Mouse (Mus musculus) macrophage (primary cell): ENCODE results near the gene Olfr140. TPM values are rescaled to one million over a fixed set of nuclear protein-coding genes. Genes with fewer than 3 reads are reported as not detected.

Source experiments
- H3K27ac ChIP-seq: fragments of 350-480 bp; formaldehyde crosslinking; 2 replicates; pipeline ENCODE4 v1.9.0; 2021
- H3K36me3 ChIP-seq: fragments of 350-480 bp; formaldehyde crosslinking; 2 replicates; pipeline ENCODE4 v1.9.0; 2021; ENCODE audit errors: inconsistent target
- H3K4me3 ChIP-seq: fragments of 350-480 bp; formaldehyde crosslinking; 2 replicates; pipeline ENCODE4 v1.9.0; 2021; ENCODE audit errors: inconsistent target
- H3K79me2 ChIP-seq: fragments of 350-480 bp; formaldehyde crosslinking; 2 replicates; pipeline ENCODE4 v1.9.0; 2021; ENCODE audit errors: inconsistent target
- WGBS: methylation state at CpG from one replicate; pipeline ENCODE4 v1.1.7; 2026; ENCODE audit warnings: inconsistent platforms; ENCODE audit not compliant: missing documents; 5-methylcytosine and 5-hydroxymethylcytosine counted together
- polyA plus RNA-seq: library from polyadenylated mRNA; stranded (reverse); fragments of 250-400 nt; gene quantifications from 3 replicates; pipeline ENCODE4 v1.2.4, GENCODE M21; 2018; ENCODE audit warnings: inconsistent platforms
- total RNA-seq, 78 experiments: library from RNA; depleted of rRNA; stranded (reverse); fragments of 250-400 nt; gene quantifications; 1 replicate in 9 of 78; 2 replicates in 24 of 78; 3 replicates in 43 of 78; 4 replicates in 2 of 78; pipeline ENCODE4 v1.2.4; 2018; ENCODE audit warnings: inconsistent platforms in 56 of 78

Gene Olfr140
- total RNA-seq (2018; cell fraction: chromatin; rRNA removed) = not detected
- not detected for total RNA-seq (2018; cell fraction: cytosol; rRNA removed)
- total RNA-seq (2018; cell fraction: nucleus; rRNA removed) = not detected
- polyA plus RNA-seq = not detected in 3 replicates

DNA sequence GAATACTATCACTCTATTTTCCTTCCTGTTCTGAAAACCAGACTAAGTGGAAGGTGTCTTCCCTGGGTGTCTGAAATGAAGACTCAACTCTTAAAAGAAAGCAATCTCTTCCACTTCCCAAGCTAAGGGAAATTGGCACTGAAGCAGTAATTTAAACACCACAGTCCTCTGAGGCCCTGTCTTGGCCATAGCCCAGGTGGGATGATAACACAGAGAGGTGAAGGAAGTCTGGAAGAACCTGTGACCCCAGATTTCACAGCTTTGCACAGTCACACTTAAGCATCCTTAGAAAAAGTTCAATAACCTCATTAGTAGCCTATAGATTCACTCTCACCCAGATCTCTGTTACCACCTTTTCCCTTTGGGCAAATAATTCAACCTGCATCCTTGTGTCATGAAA lies at the start of gene Olfr140:
Gene Olfr140 (minus strand): TSS at position 101 of the 400 bp plus-strand sequence.
- Histone ChIP-seq H3K4me3 (no peak within 1 kb of the TSS), H3K79me2 (no peaks in the 10 kb centered on the region), H3K27ac (no peak within 1 kb of the TSS), H3K36me3 (no peaks in the 10 kb centered on the region)

DNA sequence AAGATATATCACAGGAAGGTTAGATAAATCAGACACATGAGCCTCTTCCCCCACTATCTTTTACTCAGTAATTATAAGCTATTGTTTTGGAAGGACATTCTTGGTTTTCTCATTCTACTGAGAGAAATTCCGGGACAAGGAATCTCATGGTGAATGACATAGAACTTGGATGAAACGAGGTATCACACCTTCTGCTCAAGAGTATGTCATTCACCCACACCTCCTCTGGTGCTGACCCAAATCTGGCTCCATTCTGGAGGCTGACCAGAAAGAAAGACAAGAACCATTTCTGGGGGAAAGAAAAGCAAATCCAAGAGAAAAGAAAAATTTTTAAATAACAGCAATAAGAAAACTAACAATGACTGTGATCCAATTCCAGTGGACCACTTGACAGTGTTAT lies 6.7 kb upstream of the Olfr140 start:
- H3K4me3 ChIP-seq = no peak overlapping the region
- no peak overlapping the region for H3K27ac ChIP-seq
- 71% methylated on average over 2 of the region's 2 CpGs for WGBS
- no peaks in the 10 kb centered on the region for H3K36me3 ChIP-seq
- no peaks in the 10 kb centered on the region for H3K79me2 ChIP-seq

DNA sequence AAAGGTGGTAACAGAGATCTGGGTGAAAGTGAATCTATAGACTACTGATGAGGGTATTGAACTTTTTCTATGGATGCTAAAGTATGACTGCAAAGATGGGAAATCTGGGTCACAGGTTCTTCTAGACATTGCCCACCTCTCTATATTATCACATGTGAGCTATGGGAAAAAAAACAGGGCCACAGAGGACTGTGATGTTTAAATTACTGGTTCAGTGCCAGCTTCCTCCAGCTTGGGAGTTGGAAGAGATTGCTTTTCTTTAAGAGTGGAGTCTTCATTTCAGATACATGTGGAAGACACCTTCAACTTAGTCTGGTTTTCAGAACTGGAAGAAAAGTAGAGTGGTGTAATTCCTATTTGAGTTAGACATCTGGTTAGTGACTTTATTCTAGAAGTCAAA lies 28.4 kb downstream of the Olfr140 start, which contains the start of gene Olfr1265:
Gene Olfr1265 (plus strand): TSS at position 301 of the 400 bp plus-strand sequence.
- Histone ChIP-seq H3K79me2 (no peaks in the 10 kb centered on the region), H3K36me3 (no peaks in the 10 kb centered on the region), H3K4me3 (no peak within 1 kb of the TSS), H3K27ac (no peak within 1 kb of the TSS)

DNA sequence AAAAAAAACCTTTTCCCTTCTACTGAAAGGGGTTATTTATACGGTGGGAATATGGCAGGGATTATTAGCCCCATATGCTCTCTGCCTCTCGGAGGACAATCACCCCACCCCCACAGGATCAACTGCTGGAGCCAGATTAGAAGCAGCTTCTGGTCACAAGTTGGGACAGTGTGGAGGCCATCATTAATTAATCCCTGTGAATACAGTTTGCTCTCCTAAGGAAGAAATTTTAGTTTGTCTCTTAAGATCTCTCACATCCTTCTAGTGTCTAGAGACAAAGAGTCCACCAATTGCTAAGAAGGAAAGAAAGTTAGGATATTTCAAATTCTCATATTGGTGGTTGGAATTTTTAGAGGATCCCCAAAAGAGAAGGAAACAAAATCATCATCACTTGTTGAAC lies 37.9 kb downstream of the Olfr140 start, which contains the start of gene Olfr1264:
Gene Olfr1264 (minus strand): TSS at position 101 of the 400 bp plus-strand sequence.
- Histone ChIP-seq H3K4me3 (no peak within 1 kb of the TSS), H3K27ac (no peak within 1 kb of the TSS), H3K79me2 (no peaks in the 10 kb centered on the region), H3K36me3 (no peaks in the 10 kb centered on the region)
- WGBS = 89% methylated on average over 2 of the region's 2 CpGs

DNA sequence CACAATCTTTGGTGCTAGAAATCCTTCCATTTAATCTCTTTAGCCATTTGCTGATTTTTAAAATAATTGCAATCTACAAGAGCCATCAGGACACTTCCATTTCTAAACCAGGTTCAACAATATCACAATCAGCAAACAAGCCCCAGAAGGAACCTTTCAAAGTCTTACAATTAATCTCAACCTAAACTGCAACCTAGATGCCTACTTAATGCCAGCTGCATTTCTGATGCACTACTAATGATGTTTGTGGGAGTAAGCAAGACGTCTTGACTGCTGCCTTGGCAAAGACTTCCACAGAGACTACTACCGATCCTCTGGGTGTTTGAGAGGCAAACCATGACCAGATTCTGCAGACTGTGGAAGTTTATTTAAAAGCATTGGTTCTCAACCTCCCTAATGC lies 51.6 kb downstream of the Olfr140 start, which contains the start of gene Olfr1263:
Gene Olfr1263 (plus strand): TSS at position 301 of the 400 bp plus-strand sequence.
- Histone ChIP-seq H3K4me3 (no peak within 1 kb of the TSS), H3K36me3 (no peaks in the 10 kb centered on the region), H3K79me2 (no peaks in the 10 kb centered on the region), H3K27ac (no peak within 1 kb of the TSS)
- WGBS = 84% methylated on average over 2 of the region's 2 CpGs

DNA sequence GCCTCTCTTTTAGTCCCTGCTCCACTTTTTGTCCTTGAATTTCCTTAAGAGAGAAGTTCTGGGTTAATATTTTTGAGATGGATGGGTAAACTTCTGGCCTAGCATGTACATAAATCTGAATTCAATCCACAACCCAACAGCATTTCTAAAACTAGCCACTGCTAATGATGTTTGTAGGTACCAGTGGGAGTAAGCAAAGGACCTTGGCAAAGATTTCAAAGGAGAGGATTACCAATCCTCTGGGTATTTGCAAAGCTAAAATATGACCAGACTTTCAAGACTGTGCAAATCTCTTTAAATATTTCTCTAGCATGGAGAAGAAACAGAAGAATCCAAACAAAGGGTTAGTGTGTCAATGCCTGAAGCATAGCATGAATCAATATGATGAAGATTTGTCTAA lies 63.5 kb downstream of the Olfr140 start, which contains the start of gene Olfr1262:
Gene Olfr1262 (plus strand): TSS at position 301 of the 400 bp plus-strand sequence.
- no peak within 1 kb of the TSS for H3K27ac ChIP-seq
- no peaks in the 10 kb centered on the region for H3K36me3 ChIP-seq
- H3K4me3 ChIP-seq = no peak within 1 kb of the TSS
- no peaks in the 10 kb centered on the region for H3K79me2 ChIP-seq

Other genes starting within 250 kb of the Olfr140 start
- not detected in 3 replicates for gene Olfr1256, start 222.0 kb downstream of the Olfr140 start, polyA plus RNA-seq
- not detected in 3 replicates for gene Olfr48, start 215.4 kb downstream of the Olfr140 start, polyA plus RNA-seq
- gene Olfr1257, start 185.2 kb downstream of the Olfr140 start, polyA plus RNA-seq = not detected in 3 replicates
- gene Olfr1258, start 136.3 kb downstream of the Olfr140 start, polyA plus RNA-seq = not detected in 3 replicates
- not detected in 3 replicates for gene Olfr1259, start 114.9 kb downstream of the Olfr140 start, polyA plus RNA-seq
- not detected in 3 replicates for gene Olfr1260, start 89.3 kb downstream of the Olfr140 start, polyA plus RNA-seq
- not detected in 3 replicates for gene Olfr1261, start 72.4 kb downstream of the Olfr140 start, polyA plus RNA-seq
- gene Olfr1262, start 63.4 kb downstream of the Olfr140 start, polyA plus RNA-seq = not detected in 3 replicates
- not detected in 3 replicates for gene Olfr1263, start 51.5 kb downstream of the Olfr140 start, polyA plus RNA-seq
- gene Olfr1264, start 38.0 kb downstream of the Olfr140 start, polyA plus RNA-seq = not detected in 3 replicates
- not detected in 3 replicates for gene Olfr1265, start 28.3 kb downstream of the Olfr140 start, polyA plus RNA-seq
- gene Olfr1269, start 57.8 kb upstream of the Olfr140 start, polyA plus RNA-seq = not detected in 3 replicates
- gene Olfr32, start 78.7 kb upstream of the Olfr140 start, polyA plus RNA-seq = not detected in 3 replicates
- gene Olfr1270, start 89.5 kb upstream of the Olfr140 start, polyA plus RNA-seq = not detected in 3 replicates
- not detected in 3 replicates for gene Olfr1506, start 160.9 kb upstream of the Olfr140 start, polyA plus RNA-seq
- not detected in 3 replicates for gene Olfr142, start 194.0 kb upstream of the Olfr140 start, polyA plus RNA-seq
- gene Olfr1271, start 207.4 kb upstream of the Olfr140 start, polyA plus RNA-seq = not detected in 3 replicates
- not detected in 3 replicates for gene Olfr1272, start 229.2 kb upstream of the Olfr140 start, polyA plus RNA-seq